Mouse (Mus musculus) lung, postnatal 0 days (tissue): ENCODE measurements around the gene Spata17. TPM values are rescaled to one million over a fixed set of nuclear protein-coding genes. Genes with fewer than 3 reads are reported as not detected.

Experiments
- ATAC-seq: fragments of 200-750 bp; cut with Nextera tagmentation; 2 replicates; pipeline ENCODE4 v1.8.0; 2017; ENCODE audit warnings: moderate library complexity
- DNase-seq: peaks from one replicate; pipeline ENCODE4 v3.0.0-alpha.2; 2016; ENCODE audit warnings: low spot score
- H3K27ac ChIP-seq: fragments of 300-500 bp; sonication (generic); 2 replicates; pipeline ENCODE4 v1.5.1; 2014; ENCODE audit warnings: antibody characterized with exemption, mild to moderate bottlenecking, low read length, mixed read lengths
- H3K27me3 ChIP-seq: fragments of 300-500 bp; sonication (generic); replicated peaks from 2 replicates; pipeline ENCODE4 v1.6.1; 2014; ENCODE audit warnings: low read length, mixed read lengths; ENCODE audit not compliant: insufficient read depth
- H3K36me3 ChIP-seq: fragments of 300-500 bp; sonication (generic); 2 replicates; pipeline ENCODE4 v1.6.1; 2014; ENCODE audit warnings: low read length, mixed read lengths; ENCODE audit not compliant: insufficient read depth
- H3K4me1 ChIP-seq: fragments of 300-500 bp; sonication (generic); 2 replicates; pipeline ENCODE4 v1.6.1; 2014; ENCODE audit warnings: antibody characterized with exemption, low read depth, low read length, mixed read lengths; ENCODE audit not compliant: insufficient read depth
- H3K4me2 ChIP-seq: fragments of 300-500 bp; sonication (generic); replicated peaks from 2 replicates; pipeline ENCODE4 v1.6.1; 2014; ENCODE audit warnings: low read depth, mild to moderate bottlenecking, low read length, moderate library complexity, mixed read lengths
- H3K4me3 ChIP-seq: fragments of 300-500 bp; sonication (generic); 2 replicates; pipeline ENCODE4 v1.5.1; 2014; ENCODE audit warnings: low read depth, low read length
- H3K9ac ChIP-seq: fragments of 300-500 bp; sonication (generic); replicated peaks from 2 replicates; pipeline ENCODE4 v1.6.1; 2014; ENCODE audit warnings: low read depth, mild to moderate bottlenecking
- H3K9me3 ChIP-seq: fragments of 300-500 bp; sonication (generic); 2 replicates; pipeline ENCODE4 v1.6.1; 2016; ENCODE audit warnings: low read length, mixed read lengths
- CTCF ChIP-seq: IDR thresholded peaks from 2 replicates; pipeline ENCODE4 v1.5.1; 2016; ENCODE audit warnings: antibody characterized with exemption, mild to moderate bottlenecking
- EP300 ChIP-seq: IDR thresholded peaks from 2 replicates; pipeline ENCODE4 v1.6.1; 2016; ENCODE audit warnings: antibody characterized with exemption, mild to moderate bottlenecking, control low read depth
- WGBS: fragments of 180-500 bp; shearing (Covaris S2); extraction: QIAGEN DNeasy Blood & Tissue Kit; methylation state at CpG from one replicate; pipeline ENCODE4 v1.1.7; 2014; 5-methylcytosine and 5-hydroxymethylcytosine counted together
- polyA plus RNA-seq: library from polyadenylated mRNA; unstranded; fragments of >200 nt; fragmentation: Nextera tagmentation; extraction: Ambion mirVana; gene quantifications from 2 replicates; pipeline ENCODE4 v1.2.1, GENCODE M21; 2015

The Spata17 gene
- polyA plus RNA-seq: 3.1 and 4.0 TPM in 2 replicates

GRCm38 (mm10) chr1:187215181-187216116, at the start of gene Spata17, which contains the start of gene Gpatch2:
Spata17 (minus strand) TSS chr1:187215465.
Gpatch2 (plus strand) TSS chr1:187215508.
- DNase-seq: peak; percentile 94
- no peaks in the 10 kb centered on the region for H3K4me1 ChIP-seq
- under 1% methylated on average over 58 of the region's 58 CpGs for WGBS
- no peaks in the 10 kb centered on the region for H3K9me3 ChIP-seq
- no peaks in the 10 kb centered on the region for H3K36me3 ChIP-seq
- peak within 1 kb of the TSS; percentile 89 for H3K4me3 ChIP-seq
- H3K27me3 ChIP-seq: no peaks in the 10 kb centered on the region
- peak; percentile 96 for ATAC-seq
- H3K9ac ChIP-seq: peak within 1 kb of the TSS; percentile 95
- TF ChIP-seq EP300 (peak; percentile 78), CTCF (no peak)
- peak within 1 kb of the TSS; percentile 89 for H3K27ac ChIP-seq
- peak within 1 kb of the TSS; percentile 68 for H3K4me2 ChIP-seq

GRCm38 (mm10) chr1:187258756-187259155, 43.5 kb upstream of the Spata17 start:
- Histone ChIP-seq H3K4me3 (no peak overlapping the region), H3K4me1 (no peaks in the 10 kb centered on the region), H3K27me3 (no peaks in the 10 kb centered on the region), H3K36me3 (no peaks in the 10 kb centered on the region), H3K4me2 (no peak overlapping the region), H3K9ac (no peak overlapping the region), H3K27ac (no peak overlapping the region), H3K9me3 (no peaks in the 10 kb centered on the region)
- ATAC-seq: no peak
- no peak for DNase-seq
- TF ChIP-seq EP300 (no peak), CTCF (peak; percentile 21; the same call in 1 of the 2 replicates)
- WGBS: 87% methylated on average over 4 of the region's 4 CpGs

- WGBS: 100% methylated on average over 1 of the region's 1 CpGs
- Histone ChIP-seq H3K4me3 (no peak overlapping the region), H3K4me1 (no peaks in the 10 kb centered on the region), H3K4me2 (no peak overlapping the region), H3K9me3 (no peaks in the 10 kb centered on the region), H3K36me3 (no peaks in the 10 kb centered on the region), H3K27ac (no peak overlapping the region), H3K9ac (no peak overlapping the region), H3K27me3 (no peaks in the 10 kb centered on the region)
- ATAC-seq (no peak), DNase-seq (no peak)
- no peak for TF ChIP-seq EP300
- TF ChIP-seq CTCF: no peak
These were observed 35.5 kb upstream of the Spata17 start for GRCm38 (mm10) chr1:187250741-187251262.

GRCm38 (mm10) chr1:187244734-187245133, 29.5 kb upstream of the Spata17 start:
- TF ChIP-seq EP300: no peak
- no peak for TF ChIP-seq CTCF
- ATAC-seq: no peak
- no peaks in the 10 kb centered on the region for H3K9me3 ChIP-seq

GRCm38 (mm10) chr1:187241329-187241728, 26.1 kb upstream of the Spata17 start:
- 91% methylated on average over 5 of the region's 5 CpGs for WGBS
- no peaks in the 10 kb centered on the region for H3K9me3 ChIP-seq
- ATAC-seq: no peak
- no peak overlapping the region for H3K9ac ChIP-seq
- H3K4me1 ChIP-seq: no peaks in the 10 kb centered on the region
- no peaks in the 10 kb centered on the region for H3K36me3 ChIP-seq
- H3K4me3 ChIP-seq: no peak overlapping the region
- no peaks in the 10 kb centered on the region for H3K27me3 ChIP-seq
- no peak for DNase-seq
- no peak for TF ChIP-seq EP300
- no peak for TF ChIP-seq CTCF
- no peak overlapping the region for H3K4me2 ChIP-seq
- no peak overlapping the region for H3K27ac ChIP-seq

More at GRCm38 (mm10) chr1:187244734-187245133, 29.5 kb upstream of the Spata17 start:
- 77% methylated on average over 5 of the region's 5 CpGs for WGBS
- no peak overlapping the region for H3K9ac ChIP-seq
- H3K4me2 ChIP-seq: no peak overlapping the region
- no peak overlapping the region for H3K27ac ChIP-seq
- no peak for DNase-seq
- no peaks in the 10 kb centered on the region for H3K4me1 ChIP-seq
- no peak overlapping the region for H3K4me3 ChIP-seq
- no peaks in the 10 kb centered on the region for H3K27me3 ChIP-seq
- no peaks in the 10 kb centered on the region for H3K36me3 ChIP-seq

GRCm38 (mm10) chr1:187240304-187240703, 25.0 kb upstream of the Spata17 start:
- no peak for DNase-seq
- no peaks in the 10 kb centered on the region for H3K36me3 ChIP-seq
- H3K4me1 ChIP-seq: no peaks in the 10 kb centered on the region
- no peak overlapping the region for H3K9ac ChIP-seq
- H3K4me3 ChIP-seq: no peak overlapping the region
- H3K9me3 ChIP-seq: no peaks in the 10 kb centered on the region
- no peak for ATAC-seq
- H3K27ac ChIP-seq: no peak overlapping the region
- 82% methylated on average over 3 of the region's 3 CpGs for WGBS
- no peaks in the 10 kb centered on the region for H3K27me3 ChIP-seq
- H3K4me2 ChIP-seq: no peak overlapping the region
- no peak for TF ChIP-seq EP300
- no peak for TF ChIP-seq CTCF
